In the genomic region with DNA sequence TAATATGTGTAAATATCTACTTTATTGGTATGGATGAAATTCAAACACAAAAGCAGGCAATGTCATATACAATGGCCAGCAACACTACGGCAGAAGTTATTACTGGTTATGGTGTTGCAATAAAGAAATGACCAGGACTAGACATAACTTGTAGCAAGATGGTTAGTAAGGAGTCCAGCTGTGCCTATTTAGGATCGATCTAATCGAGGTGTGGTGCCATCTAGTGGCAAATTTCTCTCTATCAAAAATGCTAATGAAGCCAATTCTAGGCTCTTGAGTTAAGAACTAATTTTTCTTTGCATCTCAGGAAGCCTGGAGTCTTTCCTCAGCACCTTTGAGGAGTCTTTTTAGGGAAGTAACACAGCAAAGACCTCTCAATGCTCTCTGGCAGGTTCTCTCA, we compare ENCODE assay signal across 9 mouse cellular contexts.
A peak's percentile ranks its signal among the peaks of the same experiment; 100 is the strongest.
DNase-seq lines count a peak whose midpoint lies in the region; ATAC-seq lines count a peak whose summit lies in the region.
"Had no signal": no experiment of that assay in that cellular context is flagged by ENCODE, and none has a peak within 500 bp of the region (broad histone marks: within the 10 kb centered on the region; RNA-seq: fewer than 3 reads in every experiment).

No protein-coding gene starts in this region.

- no peaks in the 10 kb centered on the region for H3K27me3 ChIP-seq in heart, embryonic 11.5 days (ENCODE audit: control insufficient read depth, insufficient read depth, low read length)
- H3K27me3 ChIP-seq in neural tube, embryonic 15.5 days (replicated peaks): no peaks in the 10 kb centered on the region
- H3K27me3 ChIP-seq: heart, embryonic 15.5 days had no signal

- 50% methylated on average over 3 of the region's 3 CpGs for WGBS in heart, embryonic 11.5 days (ENCODE audit: insufficient replicate concordance)
- WGBS in neural tube, embryonic 15.5 days: 57% methylated on average over 3 of the region's 3 CpGs

- no peak overlapping the region for H3K27ac ChIP-seq in heart, embryonic 11.5 days (ENCODE audit: low read depth, low read length)
- H3K27ac ChIP-seq in neural tube, embryonic 15.5 days (replicated peaks): no peak overlapping the region
- H3K27ac ChIP-seq: heart, embryonic 15.5 days had no signal

- intact Hi-C loops in heart, postnatal 36 days (cut with DNase I): loop anchor here (1.0 to 10.0 kb wide), 3 partner anchors 88 to 236 kb away; no protein-coding TSS in a partner anchor
- intact Hi-C loops in left cerebral cortex, postnatal 14 days (cut with DNase I): loop anchor here (2.0 kb wide), 1 partner anchor 236 kb away; no protein-coding TSS in a partner anchor

- H3K4me1 ChIP-seq in heart, embryonic 11.5 days (ENCODE audit: control insufficient read depth, insufficient read depth, low read length): no peaks in the 10 kb centered on the region
- H3K4me1 ChIP-seq in neural tube, embryonic 15.5 days: no peaks in the 10 kb centered on the region
- H3K4me1 ChIP-seq: heart, embryonic 15.5 days had no signal

- H3K4me2 ChIP-seq in heart, embryonic 11.5 days: no peak overlapping the region
- no peak overlapping the region for H3K4me2 ChIP-seq in neural tube, embryonic 15.5 days
- H3K4me2 ChIP-seq: heart, embryonic 15.5 days had no signal

- DNase-seq in heart, adult 18-20 months: peak; percentile 51 to 55
- peak; percentile 49 for DNase-seq in 416B (ENCODE audit: low read depth)
- peak; percentile 4 for DNase-seq in adrenal gland, adult 8-10 months
- peak; percentile 17 to 30 for DNase-seq in heart, postnatal 36 days
- DNase-seq in left cerebral cortex, postnatal 14 days (ENCODE audit: low spot score in 2 of 2): peak; percentile 9 to 58
- no peak for DNase-seq in thymus, postnatal 14 days

- no peak overlapping the region for H3K9ac ChIP-seq in heart, embryonic 11.5 days (ENCODE audit: low read depth, low read length)
- no peak overlapping the region for H3K9ac ChIP-seq in neural tube, embryonic 15.5 days (replicated peaks)
- H3K9ac ChIP-seq: heart, embryonic 15.5 days had no signal

- ATAC-seq in heart, embryonic 11.5 days (replicated peaks; ENCODE audit: insufficient number of reproducible peaks, low FRiP score, low TSS enrichment): no peak
- no peak for ATAC-seq in neural tube, embryonic 15.5 days (ENCODE audit: low FRiP score)

- H3K4me3 ChIP-seq in heart, embryonic 11.5 days (ENCODE audit: low read depth, low read length): no peak overlapping the region
- H3K4me3 ChIP-seq in neural tube, embryonic 15.5 days (replicated peaks): no peak overlapping the region
- H3K4me3 ChIP-seq: heart, embryonic 15.5 days had no signal

- H3K9me3 ChIP-seq in heart, embryonic 11.5 days (replicated peaks; ENCODE audit: control insufficient read depth, low read length): no peaks in the 10 kb centered on the region
- H3K9me3 ChIP-seq in neural tube, embryonic 15.5 days (replicated peaks): no peaks in the 10 kb centered on the region
- H3K9me3 ChIP-seq: heart, embryonic 15.5 days had no signal

- no peaks in the 10 kb centered on the region for H3K36me3 ChIP-seq in heart, embryonic 11.5 days (ENCODE audit: control insufficient read depth, insufficient read depth, low read length)
- H3K36me3 ChIP-seq in neural tube, embryonic 15.5 days: no peaks in the 10 kb centered on the region
- H3K36me3 ChIP-seq: heart, embryonic 15.5 days had no signal
